Mouse (Mus musculus) kidney, postnatal 25 days (tissue): ENCODE results near the gene Madcam1.

ENCODE experiments used
- DNase-seq, 2 experiments: peaks; one replicate each; pipeline ENCODE4 v3.0.0; 2021; ENCODE audit warnings: mixed read lengths in 2 of 2

The Madcam1 gene

GRCm38 (mm10) chr10:79664131-79664665 lies at the start of gene Madcam1:
TSS of gene Madcam1 (plus strand) at chr10:79664559.
- peak; percentile 70 to 83 for DNase-seq

GRCm38 (mm10) chr10:79615860-79616259 lies 48.5 kb upstream of the Madcam1 start:
- no peak for DNase-seq

DNA sequence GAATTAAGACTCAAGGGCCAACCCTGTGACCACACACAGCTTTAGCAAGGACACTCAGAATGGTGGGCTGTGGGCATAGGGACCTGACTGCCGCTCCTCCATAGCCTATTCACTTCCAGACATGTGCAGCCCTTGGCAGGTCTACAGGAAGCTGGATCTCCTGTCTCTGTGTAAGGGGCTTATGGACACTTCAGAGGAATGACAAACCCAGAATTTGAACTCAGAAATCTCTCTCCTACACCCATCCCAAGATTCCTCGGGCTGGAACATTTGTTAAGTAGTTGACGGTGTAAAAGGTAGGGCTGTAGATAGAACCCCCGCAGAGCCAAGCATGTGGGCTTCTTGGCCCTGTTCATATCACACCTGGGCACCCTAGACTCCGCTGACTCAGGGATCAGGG lies 48.0 kb upstream of the Madcam1 start:
- no peak for DNase-seq

DNA sequence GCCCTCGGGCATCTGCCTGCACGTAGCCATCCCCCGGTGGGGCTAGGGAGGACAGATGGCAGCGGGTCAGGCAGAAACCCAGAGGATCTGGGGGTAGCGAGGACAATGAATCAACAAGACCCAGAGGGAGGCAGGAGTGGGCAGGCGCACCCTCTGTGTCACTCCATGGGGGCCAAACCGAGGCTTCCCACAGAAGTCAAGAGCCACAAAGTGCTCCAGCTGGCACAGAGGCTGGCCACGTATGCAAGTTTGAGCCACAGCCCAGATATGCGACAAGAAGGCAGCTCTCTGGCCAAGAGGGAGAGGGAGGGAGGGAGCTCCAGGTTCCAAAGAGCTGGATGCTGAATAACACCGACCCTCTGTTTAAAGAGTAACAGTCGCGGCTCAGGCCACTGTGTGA lies 40.4 kb upstream of the Madcam1 start:
- DNase-seq, result no peak

GRCm38 (mm10) chr10:79625398-79625797 lies 39.0 kb upstream of the Madcam1 start:
- no peak for DNase-seq

DNA sequence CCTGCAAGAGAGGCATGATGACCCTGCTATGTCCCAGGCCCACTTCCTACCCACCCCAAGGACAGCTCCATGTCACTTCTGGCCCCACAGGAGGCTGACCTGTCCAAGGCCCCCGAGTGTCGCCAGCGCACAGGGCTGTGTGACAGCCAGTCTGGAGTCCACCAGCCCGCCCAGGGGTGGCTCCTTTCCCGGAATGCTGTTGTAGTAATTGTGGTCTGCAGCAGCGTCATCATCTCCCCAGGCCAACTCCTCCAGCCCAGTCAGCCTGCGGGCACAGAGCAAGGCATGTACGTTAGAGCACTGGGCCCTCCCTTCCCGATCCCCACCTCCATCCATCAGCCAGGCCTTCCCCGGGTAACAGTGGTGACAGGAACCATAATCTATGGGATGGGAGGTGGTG lies 38.2 kb upstream of the Madcam1 start:
- no peak for DNase-seq

- DNase-seq, result no peak
Measured at GRCm38 (mm10) chr10:79628377-79628776, 36.0 kb upstream of the Madcam1 start.

- no peak for DNase-seq
Measured at GRCm38 (mm10) chr10:79631432-79631831, 32.9 kb upstream of the Madcam1 start.

- DNase-seq, result no peak
Measured at GRCm38 (mm10) chr10:79633006-79633777, 31.2 kb upstream of the Madcam1 start.

DNA sequence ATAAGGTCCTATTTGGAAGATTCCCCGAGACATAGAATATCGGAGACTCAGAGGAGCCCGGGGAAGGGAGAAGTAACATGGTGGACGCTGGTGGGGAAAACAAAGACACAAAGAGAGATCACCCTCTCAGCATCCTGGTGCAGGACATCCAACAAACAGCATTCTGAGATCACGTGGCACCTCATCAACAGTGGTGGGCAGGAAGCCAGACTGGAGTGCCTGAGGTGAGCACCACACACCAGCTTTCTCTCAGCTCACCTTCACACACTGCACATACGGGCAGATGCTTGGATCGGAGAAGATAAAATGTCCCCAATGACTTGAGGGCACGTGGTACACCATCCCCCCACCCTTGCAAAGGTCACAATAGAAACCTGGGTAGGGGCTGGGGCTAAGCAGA lies 28.1 kb upstream of the Madcam1 start:
- no peak for DNase-seq

DNA sequence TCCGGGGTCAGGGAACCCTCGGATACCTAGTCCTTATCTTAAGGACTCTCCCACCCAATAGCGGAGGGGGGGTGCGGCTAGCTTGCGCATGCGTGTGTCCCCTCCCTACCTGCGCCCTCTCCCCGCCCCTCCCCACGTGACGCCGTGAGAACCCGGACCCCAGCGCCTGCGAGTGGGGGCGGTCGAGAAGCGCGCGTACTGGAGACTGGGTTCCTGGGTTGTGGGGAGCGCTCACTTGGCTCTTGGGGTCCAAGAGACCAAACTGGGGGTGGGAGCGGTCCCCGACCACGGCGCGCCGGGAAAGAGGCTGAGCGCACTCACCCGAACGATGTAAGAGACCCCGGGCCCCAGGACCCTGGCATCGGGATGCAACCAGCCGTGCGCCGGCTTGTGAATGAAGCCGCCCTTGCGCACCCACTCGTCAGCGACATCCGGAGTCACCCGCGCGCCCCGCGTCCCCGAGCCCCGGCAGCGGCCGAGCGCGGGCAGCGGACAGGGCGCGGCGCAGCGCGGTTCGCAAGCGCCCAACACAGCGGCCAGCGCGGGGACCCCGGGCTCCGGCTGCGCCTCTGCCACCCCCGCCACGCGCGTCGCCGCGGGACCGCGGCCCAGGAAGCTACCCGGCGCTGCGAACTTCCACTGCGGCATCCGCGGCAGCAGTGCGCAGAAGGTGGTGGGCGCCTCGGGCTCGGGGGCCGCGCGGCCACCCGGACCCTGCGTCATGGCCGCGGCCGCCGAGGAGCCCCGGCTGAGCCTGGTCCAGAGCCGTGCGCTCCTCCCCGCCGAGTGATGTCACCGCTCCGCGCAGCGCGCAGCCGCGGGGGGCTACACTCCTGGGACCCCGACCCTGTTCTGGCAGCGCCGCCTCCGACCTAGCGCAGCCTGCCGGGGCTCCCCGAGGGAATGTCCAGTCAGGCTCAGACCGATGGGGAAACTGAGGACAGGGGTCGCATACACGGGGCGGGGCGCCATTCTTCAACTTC lies 26.9 kb upstream of the Madcam1 start, which contains the start of gene Shc2:
TSS of gene Shc2 (minus strand) at position 791 of the 983 bp plus-strand sequence.
- DNase-seq, result no peak

DNA sequence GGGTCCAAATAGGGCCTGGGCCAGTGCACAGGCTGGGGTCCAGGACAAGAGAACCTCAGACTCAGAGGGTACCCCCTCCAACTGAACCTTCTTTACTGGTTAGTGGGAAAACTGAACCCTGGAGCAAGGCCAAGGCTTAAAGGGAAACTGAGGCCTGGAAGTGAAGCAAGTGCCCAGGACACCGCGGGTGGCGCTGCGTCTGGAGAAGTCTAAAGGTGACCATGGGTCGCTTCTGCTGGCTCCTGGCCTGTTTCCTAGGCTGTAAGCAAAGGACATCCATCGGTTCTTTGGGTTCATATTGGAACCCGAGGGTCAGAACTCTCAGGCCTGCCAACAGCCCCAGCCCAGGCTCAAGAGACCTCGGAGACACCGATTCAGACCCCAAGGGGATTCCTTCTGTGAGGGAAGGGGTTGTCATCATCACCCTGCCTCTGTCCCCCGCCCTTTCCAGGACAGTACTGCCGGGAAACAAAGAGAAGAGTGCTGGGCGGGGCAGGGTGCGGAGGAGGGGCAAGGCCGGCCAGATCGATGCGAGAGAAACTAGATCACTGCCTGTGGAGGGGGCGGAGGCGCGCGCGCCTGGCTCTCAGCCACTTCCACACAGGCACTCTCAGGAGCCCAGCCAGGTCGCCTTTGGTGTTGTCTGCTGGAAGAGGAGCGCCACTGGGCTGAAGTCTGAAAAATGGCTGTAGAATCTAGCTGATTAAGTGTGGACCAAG lies 25.7 kb upstream of the Madcam1 start:
- no peak for DNase-seq

- no peak for DNase-seq
Measured at GRCm38 (mm10) chr10:79645711-79646110, 18.6 kb upstream of the Madcam1 start, which contains the start of gene Odf3l2. TSS of gene Odf3l2 (minus strand) at chr10:79645738.

DNA sequence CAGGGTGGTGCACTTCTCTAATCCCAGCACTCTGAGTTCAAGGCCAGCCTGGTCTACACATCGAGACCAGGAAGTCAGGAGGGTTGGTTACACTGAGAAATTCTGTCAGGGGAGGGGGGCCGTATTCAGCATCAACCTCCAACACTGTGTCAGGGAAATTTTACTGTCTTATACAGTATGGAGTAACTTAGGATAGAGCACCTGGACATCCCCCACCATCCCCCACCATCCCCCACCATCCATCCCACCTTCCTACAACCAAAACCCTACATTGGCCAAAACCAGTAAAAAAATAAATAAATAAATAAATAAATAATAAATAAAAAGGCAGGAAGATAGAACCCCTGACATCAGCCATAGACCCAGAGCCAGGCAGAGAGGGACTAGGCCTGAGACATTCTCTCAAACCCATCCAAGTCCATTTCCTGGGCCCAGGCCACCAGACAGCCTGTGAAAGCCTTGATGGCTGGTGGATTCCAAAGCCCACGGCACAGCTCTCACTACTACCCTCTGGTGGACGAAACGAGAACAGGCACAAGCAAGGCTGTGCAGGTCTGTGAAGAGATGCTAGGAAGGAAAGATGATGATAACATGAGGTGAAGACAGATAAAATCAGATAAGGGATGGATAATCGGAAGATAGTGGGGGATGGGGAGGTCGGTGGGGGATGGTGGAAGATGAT lies 15.1 kb upstream of the Madcam1 start:
- DNase-seq, result peak; percentile 72 to 83

DNA sequence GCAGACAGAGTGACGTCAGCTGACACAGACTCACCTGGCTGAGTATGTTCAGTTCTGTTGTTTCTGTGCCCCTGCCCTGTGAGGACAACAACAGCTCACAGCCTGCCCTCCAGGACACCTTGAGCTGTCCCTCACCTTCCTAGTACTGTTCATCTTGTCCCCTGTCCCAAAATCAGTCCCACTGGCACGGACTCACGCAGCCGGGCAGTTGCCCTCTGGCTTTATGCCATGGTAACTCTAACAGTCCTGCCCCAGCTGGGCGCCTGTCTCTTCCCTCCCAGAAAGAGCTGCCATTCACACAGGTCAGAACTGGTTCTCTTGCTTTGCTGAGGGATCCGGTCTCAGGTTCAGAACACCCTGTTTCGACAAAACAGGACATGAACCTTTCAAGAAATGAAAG lies 11.6 kb upstream of the Madcam1 start:
- DNase-seq, result peak in 1 of 2 experiments; percentile 61

GRCm38 (mm10) chr10:79654946-79655395 lies 9.4 kb upstream of the Madcam1 start:
- DNase-seq, result no peak

DNA sequence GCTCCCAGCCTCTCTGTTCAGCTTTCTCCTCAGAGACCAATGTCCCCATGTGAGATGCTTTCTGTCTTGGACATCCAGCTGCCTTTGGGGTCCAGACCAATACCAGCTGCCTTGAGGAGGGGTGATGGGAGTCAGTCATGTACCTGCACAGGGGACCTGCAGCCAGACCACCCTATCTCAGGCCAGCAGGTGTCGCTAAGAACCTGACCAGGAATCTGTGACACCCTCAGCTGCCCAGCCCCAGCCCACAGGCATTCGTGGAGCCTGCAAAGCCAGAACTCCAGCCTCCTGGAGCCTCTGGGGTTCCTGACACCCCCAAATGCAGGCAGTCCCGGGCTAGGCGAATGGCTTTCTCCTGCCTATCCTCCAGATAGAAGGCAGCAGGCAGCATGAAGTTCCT lies 5.5 kb upstream of the Madcam1 start:
- DNase-seq, result peak in 1 of 2 experiments; percentile 26

DNA sequence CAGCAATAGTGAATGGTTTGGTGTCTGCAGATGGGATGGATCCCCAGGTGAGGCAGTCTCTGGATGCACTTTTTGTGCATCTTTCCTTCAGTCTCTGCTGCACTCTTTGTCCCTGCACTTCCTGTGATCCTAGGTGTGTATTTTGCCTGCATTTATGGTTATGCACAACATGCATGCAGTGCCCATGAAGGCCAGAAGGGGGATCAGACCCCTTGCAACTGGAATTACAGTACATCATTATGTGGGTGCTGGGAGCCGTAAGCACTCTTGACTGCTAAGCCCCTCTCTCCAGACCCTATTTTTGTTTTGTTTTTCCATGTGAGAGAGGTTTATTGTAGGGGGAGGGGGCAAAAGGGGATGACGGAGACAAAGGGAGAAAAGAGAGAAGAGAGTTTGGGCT lies 4.1 kb upstream of the Madcam1 start:
- DNase-seq, result no peak

GRCm38 (mm10) chr10:79661861-79662260 lies 2.5 kb upstream of the Madcam1 start:
- DNase-seq, result no peak

- no peak for DNase-seq
Measured at GRCm38 (mm10) chr10:79665051-79665450, 692 bp downstream of the Madcam1 start.

GRCm38 (mm10) chr10:79666493-79666892 lies 2.1 kb downstream of the Madcam1 start:
- DNase-seq, result no peak

DNA sequence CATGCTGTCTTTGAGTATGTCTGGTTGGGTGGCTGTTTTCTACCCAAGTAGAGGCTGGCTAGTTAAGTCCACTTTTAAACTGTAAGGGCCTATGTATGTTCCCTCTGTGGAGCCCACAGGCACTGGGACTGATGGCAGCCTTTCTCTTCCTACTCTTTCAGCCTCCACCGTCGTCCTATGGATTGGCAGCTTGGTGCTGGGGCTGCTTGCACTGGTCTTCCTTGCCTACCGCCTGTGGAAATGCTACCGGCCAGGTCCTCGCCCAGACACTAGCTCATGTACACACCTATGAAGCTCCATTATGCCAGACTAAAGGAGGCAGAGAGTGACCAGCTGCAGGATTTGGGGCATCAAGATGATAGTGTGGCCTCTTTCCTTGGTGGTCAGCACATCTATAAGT lies 3.7 kb downstream of the Madcam1 start:
- no peak for DNase-seq
